Mouse (Mus musculus): ENCODE results near the gene Wdpcp.
"Not testable (repeated sequence)": the region's sequence is repeated elsewhere in the genome, so short reads cannot be mapped to it uniquely, and the experiment has no call there.

Wdpcp gene

DNA sequence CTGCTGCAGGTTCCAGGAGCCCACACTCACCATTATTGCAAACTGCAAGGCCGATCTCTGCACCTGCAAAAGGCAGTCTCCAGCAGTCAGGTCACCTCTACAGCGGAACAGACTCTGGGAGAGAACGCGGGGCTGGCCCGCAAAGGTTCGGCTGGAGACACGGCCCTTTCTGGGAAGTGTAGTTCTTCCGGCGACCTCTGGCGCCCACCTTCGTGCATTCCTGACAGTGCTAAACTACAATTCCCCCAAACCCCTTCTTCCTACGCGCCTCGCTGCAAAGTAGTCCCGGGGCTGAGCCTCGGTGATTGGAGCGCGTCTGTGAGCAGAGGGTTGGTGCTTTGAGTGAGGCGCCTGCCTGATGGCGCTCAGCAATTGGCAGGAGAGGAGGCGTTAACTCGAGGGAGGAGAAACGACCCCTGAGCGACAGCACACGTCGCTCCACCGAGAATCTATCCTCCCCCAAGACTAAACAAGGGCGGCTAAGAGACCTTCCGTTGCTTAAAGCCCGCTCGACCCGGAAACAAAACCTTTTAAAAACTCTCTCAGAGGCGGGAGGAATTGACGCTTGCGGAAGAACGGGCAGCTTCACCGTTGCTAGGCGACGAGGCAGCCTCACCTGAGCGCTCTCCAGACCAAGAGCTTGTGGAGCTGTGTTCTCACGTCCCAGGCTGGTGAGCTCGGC, at the start of gene Wdpcp, which contains the start of gene Mdh1:
Gene Wdpcp, plus strand, starts transcription at position 536 of the 682 bp plus-strand sequence.
Gene Mdh1, minus strand, starts transcription at position 668 of the 682 bp plus-strand sequence.
- in situ Hi-C loops (cut with MboI; ENCODE audit: low pct_unique_long_range_greater_than_20kb in 1 of 2, low sequenced_read_pairs in 2 of 2, unreplicated experiment in 1 of 2) = no loop called here

- in situ Hi-C loops (cut with MboI; ENCODE audit: low pct_unique_long_range_greater_than_20kb in 1 of 2, low sequenced_read_pairs in 2 of 2, unreplicated experiment in 1 of 2) = no loop called here
These were observed 43.2 kb upstream of the Wdpcp start for GRCm38 (mm10) chr11:21528676-21529394.

- in situ Hi-C loops (cut with MboI; ENCODE audit: low pct_unique_long_range_greater_than_20kb in 1 of 2, low sequenced_read_pairs in 2 of 2, unreplicated experiment in 1 of 2) = not testable (repeated sequence)
These were observed 41.2 kb upstream of the Wdpcp start for GRCm38 (mm10) chr11:21530856-21531255.

GRCm38 (mm10) chr11:21540072-21540471, 32.0 kb upstream of the Wdpcp start:
- in situ Hi-C loops (cut with MboI; ENCODE audit: low pct_unique_long_range_greater_than_20kb in 1 of 2, low sequenced_read_pairs in 2 of 2, unreplicated experiment in 1 of 2) = no loop called here

GRCm38 (mm10) chr11:21540622-21541021, 31.4 kb upstream of the Wdpcp start:
- in situ Hi-C loops (cut with MboI; ENCODE audit: low pct_unique_long_range_greater_than_20kb in 1 of 2, low sequenced_read_pairs in 2 of 2, unreplicated experiment in 1 of 2) = no loop called here

GRCm38 (mm10) chr11:21542731-21543130, 29.3 kb upstream of the Wdpcp start:
- in situ Hi-C loops (cut with MboI; ENCODE audit: low pct_unique_long_range_greater_than_20kb in 1 of 2, low sequenced_read_pairs in 2 of 2, unreplicated experiment in 1 of 2) = no loop called here

DNA sequence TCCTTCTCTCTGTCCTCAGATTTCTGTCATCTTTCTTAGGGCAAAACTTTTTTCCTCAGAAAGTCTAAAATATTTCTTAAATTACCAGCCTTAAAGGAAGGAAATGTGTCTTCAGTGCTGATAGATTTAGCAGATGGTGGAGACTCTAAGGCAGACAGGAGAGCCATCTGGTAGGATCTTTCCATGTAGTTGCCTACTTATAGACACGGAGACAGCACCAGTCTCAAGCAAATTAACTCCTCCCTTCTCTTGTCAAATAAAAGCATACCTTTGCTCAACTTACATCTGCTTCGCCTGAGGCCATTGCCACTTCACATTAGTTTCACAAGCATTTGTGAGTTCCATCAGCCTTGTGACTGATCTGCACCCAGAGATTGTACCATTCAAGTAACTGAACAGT, 27.0 kb upstream of the Wdpcp start:
- in situ Hi-C loops (cut with MboI; ENCODE audit: low pct_unique_long_range_greater_than_20kb in 1 of 2, low sequenced_read_pairs in 2 of 2, unreplicated experiment in 1 of 2) = no loop called here

- in situ Hi-C loops (cut with MboI; ENCODE audit: low pct_unique_long_range_greater_than_20kb in 1 of 2, low sequenced_read_pairs in 2 of 2, unreplicated experiment in 1 of 2) = no loop called here
These were observed 26.1 kb upstream of the Wdpcp start for GRCm38 (mm10) chr11:21545951-21546350.

GRCm38 (mm10) chr11:21546671-21547070, 25.4 kb upstream of the Wdpcp start:
- in situ Hi-C loops (cut with MboI; ENCODE audit: low pct_unique_long_range_greater_than_20kb in 1 of 2, low sequenced_read_pairs in 2 of 2, unreplicated experiment in 1 of 2) = no loop called here

DNA sequence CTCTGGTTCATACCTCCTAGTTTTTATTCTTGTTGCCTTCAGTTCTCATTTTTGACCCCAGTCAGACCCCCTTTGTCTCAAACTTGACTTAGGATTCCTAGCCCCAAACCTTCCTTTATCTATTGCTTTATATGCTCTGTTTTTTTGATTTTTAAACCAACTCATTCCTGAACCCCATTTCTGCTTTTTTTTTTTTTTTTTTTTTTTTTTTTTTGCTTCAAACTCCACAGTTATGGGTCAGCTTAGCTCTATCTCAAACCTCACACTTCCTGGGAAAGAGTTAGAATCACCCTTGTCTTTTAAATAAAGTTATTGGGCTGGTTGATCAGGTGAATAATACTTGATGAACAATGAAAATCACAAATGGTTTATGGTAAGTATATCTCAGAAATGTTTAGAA, 24.5 kb upstream of the Wdpcp start:
- in situ Hi-C loops (cut with MboI; ENCODE audit: low pct_unique_long_range_greater_than_20kb in 1 of 2, low sequenced_read_pairs in 2 of 2, unreplicated experiment in 1 of 2) = no loop called here

DNA sequence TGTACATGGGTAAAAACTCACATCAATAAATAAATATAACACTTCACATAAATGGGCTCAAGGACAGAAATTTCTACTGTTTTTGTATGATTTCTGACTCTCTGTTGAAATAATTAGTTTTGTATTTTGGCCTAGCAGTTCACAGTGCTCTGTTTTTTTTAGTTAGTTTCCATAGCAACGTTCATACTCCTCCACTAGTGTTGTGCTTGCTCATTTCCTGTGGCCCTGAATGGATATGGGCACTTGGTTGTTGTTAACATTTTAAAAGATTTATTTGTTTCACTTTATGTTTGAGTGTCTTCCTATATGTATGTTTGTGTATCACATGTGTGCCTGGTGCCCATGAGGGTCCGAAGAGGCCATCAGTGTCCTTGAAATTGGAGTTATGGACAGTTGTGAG, 23.0 kb upstream of the Wdpcp start:
- in situ Hi-C loops (cut with MboI; ENCODE audit: low pct_unique_long_range_greater_than_20kb in 1 of 2, low sequenced_read_pairs in 2 of 2, unreplicated experiment in 1 of 2) = no loop called here

DNA sequence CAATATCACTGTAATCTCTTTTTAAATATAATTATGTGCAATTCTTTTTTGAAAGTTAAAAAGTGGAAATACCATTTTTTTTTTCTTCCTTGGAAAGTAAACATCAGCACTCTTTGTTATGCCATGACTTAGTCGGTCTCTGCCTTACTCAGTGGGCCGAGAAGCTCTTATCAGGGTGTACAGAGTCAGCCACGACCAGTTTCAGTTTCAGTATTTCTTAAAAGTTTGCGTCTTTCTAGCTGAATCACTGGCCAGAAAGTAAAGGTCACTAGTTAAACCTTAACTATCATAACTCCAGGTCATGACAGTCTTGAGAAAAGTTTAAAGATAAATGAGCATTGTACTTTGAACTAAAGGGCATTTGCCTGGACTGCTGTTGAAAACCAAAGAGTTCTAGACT, 22.3 kb upstream of the Wdpcp start:
- in situ Hi-C loops (cut with MboI; ENCODE audit: low pct_unique_long_range_greater_than_20kb in 1 of 2, low sequenced_read_pairs in 2 of 2, unreplicated experiment in 1 of 2) = no loop called here

- in situ Hi-C loops (cut with MboI; ENCODE audit: low pct_unique_long_range_greater_than_20kb in 1 of 2, low sequenced_read_pairs in 2 of 2, unreplicated experiment in 1 of 2) = no loop called here
These were observed 21.5 kb upstream of the Wdpcp start for GRCm38 (mm10) chr11:21550222-21551173.

DNA sequence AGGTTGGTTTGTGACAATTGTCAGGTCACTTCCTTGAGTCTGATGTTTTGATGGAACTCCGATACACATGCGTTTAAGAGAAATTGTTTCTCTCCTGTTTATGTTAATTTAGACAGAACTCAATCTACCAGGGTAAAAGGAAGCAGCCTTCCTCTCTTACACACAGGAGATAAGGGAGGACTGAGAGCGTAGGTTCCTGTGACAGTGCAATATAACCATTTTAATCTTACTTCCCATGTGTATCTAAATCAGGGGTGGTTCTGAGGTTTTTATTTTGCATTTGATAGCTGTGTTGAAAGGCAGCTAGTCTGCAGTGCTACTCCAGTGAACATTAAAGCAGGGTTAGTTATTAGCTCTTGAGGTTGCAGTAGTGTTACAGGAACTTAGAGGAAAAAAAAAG, 20.0 kb upstream of the Wdpcp start:
- in situ Hi-C loops (cut with MboI; ENCODE audit: low pct_unique_long_range_greater_than_20kb in 1 of 2, low sequenced_read_pairs in 2 of 2, unreplicated experiment in 1 of 2) = no loop called here

- in situ Hi-C loops (cut with MboI; ENCODE audit: low pct_unique_long_range_greater_than_20kb in 1 of 2, low sequenced_read_pairs in 2 of 2, unreplicated experiment in 1 of 2) = no loop called here
These were observed 12.3 kb upstream of the Wdpcp start for GRCm38 (mm10) chr11:21559727-21560126.

GRCm38 (mm10) chr11:21561347-21561746, 10.7 kb upstream of the Wdpcp start:
- in situ Hi-C loops (cut with MboI; ENCODE audit: low pct_unique_long_range_greater_than_20kb in 1 of 2, low sequenced_read_pairs in 2 of 2, unreplicated experiment in 1 of 2) = no loop called here

- in situ Hi-C loops (cut with MboI; ENCODE audit: low pct_unique_long_range_greater_than_20kb in 1 of 2, low sequenced_read_pairs in 2 of 2, unreplicated experiment in 1 of 2) = no loop called here
These were observed 8.3 kb upstream of the Wdpcp start for GRCm38 (mm10) chr11:21563617-21564325.

DNA sequence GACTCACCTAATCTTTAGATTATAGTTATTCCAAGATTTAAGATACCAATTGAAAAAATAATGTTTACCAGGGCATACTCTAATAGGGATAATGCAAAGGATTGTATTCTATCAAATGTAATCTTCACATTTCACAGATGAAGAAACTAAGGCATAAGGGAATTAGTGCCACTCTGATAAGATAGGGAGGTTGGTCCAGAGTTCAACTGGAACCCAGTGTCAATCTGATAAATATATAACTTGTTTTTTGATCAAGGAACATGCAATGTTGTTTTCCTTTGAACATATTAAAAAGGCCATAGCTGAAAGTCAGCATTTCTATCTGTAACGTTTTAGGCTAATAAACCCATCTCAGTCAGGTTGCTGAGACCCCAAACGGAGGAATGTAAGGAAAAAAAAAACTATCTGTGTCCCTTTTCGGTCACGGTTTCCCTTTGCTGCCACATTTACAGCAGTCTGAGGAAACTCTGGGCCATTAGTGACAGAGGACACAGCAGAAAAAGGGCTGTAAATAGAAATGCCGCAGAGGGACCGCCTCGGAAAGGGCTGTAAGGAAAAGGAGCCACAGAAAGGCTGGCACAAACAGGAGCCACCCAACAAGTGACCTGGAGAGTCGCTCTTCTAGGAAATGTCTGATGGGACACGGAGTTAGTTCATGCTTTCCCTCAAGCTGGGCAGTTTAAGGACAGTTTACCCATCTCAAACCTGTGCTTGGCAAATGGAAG, 7.2 kb upstream of the Wdpcp start:
- in situ Hi-C loops (cut with MboI; ENCODE audit: low pct_unique_long_range_greater_than_20kb in 1 of 2, low sequenced_read_pairs in 2 of 2, unreplicated experiment in 1 of 2) = no loop called here

All from mouse embryonic stem cell (cell line).